Mouse (Mus musculus) kidney, adult 11 months (tissue): ENCODE data around the gene Rab8b.
"Not testable (repeated sequence)": the region's sequence is repeated elsewhere in the genome, so short reads cannot be mapped to it uniquely, and the experiment has no call there.

Experiments
- DNase-seq: peaks from one replicate; pipeline ENCODE4 v3.0.0; 2022

Gene Rab8b

DNA sequence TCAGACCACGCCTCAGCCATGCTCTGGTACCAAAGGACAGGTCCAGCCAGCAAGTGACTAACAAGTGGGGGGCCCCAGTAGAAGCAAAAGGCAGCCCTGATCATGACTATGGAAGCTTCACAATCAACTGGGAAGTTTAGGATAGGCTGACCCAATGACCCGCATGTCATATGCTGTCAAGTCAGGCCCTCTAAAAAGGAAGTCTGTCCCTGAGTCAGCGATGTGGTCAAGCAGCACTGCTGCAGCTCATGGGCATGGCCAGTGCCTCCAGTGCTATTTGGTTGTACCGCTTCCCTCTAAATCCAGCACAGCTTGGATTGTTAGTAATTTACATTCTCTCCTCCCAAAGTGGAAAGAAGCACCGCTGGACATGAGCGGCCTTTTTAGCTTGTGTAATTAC lies 32.7 kb downstream of the Rab8b start:
- no peak for DNase-seq

DNA sequence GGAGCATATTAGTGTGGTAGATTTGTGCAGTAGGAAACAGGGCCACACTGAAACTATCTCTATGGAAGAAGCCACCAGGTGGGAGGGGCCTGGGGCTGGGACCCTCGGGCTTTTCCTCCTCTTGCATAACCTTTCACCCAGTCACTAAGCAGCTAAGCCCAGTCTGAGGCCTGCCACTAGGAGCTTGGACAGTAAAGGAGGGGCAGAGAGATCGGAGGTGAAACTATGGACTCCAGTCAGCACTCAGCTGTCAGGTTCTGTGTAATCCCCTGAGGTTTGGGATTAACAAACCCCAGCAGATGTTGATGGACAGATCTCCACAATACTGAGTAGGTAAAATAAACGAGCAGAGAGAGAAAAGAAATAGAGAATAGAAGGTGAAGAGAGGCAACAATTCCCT lies 33.1 kb downstream of the Rab8b start:
- DNase-seq = no peak

DNA sequence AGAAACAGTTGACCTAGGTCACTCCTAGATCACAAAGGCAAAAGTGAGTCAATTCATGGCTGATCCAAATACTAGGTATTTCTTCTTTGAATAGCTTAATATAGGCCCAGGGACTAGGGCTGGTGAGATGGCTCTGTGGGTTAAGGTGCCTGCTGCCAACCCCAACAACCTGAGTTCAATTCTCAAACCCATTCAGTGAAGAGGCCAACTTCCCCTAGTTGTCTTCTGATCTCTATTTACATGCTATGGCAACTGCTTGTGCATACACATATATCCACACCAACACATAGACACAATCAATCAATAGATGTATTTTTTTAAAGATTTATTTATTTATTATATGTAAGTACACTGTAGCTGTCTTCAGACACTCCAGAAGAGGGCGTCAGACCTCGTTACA lies 34.9 kb downstream of the Rab8b start:
- no peak for DNase-seq

DNA sequence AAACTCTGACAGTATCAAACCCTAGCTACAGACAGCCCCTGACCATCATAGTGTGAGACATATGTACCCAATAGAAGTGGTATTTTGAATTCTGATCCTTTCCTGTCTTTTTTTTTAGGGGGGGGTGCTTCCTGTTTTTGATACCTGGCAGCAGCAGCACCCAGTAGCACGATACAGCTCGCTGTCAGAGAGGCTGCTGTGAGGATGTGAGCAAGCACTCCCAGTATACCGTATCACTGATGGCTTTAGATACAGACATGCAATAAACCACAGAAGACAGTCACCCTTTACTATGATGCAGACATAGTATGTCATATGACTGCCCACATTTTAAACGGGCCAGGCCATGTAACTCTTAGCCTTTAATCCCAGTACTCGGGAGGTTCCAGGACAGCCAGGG lies 36.0 kb downstream of the Rab8b start:
- no peak for DNase-seq

DNA sequence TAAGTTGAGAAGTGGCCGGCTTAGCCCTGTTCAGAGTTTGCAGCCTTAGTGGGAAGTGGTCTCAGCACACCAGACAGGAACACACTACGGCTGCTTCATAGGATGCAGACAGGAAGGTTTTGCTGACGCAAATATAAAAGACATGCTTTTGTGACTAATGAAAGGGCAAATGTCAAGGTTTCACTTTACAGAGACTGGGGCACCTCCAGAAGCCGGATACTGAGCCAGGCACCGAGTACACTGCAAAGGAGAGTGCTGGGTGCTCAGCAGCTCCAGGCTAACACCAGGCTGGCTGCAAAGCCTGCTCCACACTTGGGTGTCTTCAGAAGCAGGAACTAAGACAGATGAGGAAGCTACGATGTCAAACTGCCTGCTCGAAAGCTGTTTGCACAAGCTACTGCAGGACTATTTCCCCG lies 37.1 kb downstream of the Rab8b start:
- DNase-seq = no peak

DNA sequence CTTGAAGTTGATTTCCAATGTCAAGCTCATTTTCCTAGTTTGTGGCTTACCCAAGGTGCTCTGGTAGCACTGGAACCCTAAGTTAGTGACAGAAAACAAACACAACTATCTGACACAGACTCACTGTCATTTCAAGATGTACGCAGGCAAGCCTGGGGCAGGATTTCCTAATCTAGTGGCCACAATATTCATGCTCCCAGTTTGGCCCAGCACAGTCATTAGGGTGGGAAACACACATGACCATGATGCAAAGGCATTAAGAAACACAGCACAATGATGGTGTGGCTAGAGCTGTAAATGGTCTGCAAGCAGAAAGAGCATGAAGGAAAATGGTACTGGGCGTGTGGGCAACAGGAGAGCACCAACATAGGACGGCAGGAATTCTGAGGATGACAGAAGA lies 37.6 kb downstream of the Rab8b start:
- DNase-seq = no peak

DNA sequence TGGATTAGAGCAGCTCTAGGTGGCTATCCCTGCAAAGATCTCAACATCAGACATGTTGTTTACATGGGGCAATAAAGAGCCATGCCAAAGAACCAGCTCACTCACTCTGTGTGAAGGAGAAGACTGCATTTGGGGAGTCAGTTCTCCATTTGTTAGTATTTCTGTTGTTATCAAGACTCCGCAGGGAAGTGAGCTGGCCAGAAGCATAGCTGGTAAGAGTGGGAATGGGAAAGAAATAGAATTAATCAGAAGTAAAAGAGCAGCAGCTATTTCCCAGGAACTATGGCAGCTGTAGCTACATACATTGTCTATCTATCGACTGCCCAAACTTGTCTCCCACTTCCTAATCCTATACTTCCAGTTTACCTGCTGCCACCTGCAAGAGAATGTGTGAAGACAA lies 38.7 kb downstream of the Rab8b start:
- DNase-seq = no peak

DNA sequence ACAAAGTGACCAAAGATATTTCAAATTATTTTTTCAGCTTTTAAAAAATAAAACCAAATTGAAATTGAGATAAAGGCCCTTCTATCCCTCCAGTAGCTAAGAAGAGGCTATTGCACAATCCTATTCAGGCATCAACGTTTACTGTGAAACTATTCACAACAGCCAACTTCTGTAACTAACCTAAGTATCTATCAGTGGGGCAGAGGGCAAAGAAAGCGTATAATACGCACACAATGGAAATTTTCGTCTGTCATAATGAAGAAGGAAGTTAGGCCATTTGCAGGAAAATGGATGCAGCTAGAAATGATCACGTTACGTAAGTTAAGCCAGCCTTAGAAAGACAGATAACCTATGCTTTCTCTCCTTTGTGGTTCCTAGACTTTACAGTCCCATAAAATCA lies 40.0 kb downstream of the Rab8b start:
- DNase-seq = no peak

DNA sequence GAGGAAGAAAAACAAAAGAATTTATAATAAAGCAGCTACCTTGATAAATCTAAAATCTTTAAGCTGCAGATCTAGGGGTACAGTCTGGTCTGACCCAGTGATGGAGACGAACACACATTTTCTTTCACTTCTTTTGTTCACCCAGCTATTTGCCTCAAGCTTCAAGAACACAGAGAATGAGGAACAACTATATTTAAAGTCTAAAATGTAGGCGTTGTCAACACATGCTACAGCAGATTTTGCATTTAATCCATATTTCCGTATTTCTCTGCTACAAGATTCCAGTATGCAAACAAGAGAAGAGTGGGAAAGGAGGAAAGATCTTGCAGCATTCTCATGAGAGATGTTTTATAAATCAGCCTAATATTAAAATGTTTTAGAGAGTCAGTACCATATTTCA lies 40.6 kb downstream of the Rab8b start:
- DNase-seq = no peak

DNA sequence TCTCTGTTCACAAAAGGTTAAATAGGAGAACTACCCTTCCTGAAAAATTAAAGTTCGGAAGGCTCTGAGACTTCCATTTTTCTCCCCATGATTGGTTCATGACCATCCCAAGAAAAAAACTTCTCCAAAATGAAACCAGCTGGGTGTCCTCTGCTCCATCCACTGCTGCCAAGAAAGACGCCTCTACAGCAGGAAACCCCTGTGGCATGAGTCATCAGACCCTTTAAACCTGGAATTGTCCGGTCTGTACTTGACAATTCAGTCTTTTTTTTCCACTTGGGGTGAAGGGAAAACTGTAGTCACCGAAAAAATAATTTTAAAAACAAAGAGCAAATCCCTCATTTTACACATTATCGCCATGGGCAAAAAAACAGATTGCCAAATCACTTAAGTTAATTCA lies 42.9 kb downstream of the Rab8b start:
- peak; percentile 48 for DNase-seq

DNA sequence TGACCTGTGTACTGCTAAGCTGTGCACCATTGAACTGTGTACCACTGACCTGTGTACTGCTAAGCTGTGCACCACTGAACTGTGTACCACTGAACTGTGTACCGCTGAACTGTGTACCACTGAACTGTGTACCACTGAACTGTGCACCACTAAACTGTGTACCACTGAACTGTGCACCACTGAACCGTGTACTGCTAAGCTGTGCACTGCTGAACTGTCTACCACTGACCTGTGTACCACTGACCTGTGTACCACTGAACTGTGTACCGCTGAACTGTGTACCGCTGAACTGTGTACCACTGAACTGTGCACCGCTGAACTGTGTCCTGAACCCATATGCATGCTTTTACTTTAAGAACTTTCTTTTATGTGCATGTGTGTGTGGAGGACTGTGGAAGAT lies 45.2 kb downstream of the Rab8b start:
- DNase-seq = no peak

DNA sequence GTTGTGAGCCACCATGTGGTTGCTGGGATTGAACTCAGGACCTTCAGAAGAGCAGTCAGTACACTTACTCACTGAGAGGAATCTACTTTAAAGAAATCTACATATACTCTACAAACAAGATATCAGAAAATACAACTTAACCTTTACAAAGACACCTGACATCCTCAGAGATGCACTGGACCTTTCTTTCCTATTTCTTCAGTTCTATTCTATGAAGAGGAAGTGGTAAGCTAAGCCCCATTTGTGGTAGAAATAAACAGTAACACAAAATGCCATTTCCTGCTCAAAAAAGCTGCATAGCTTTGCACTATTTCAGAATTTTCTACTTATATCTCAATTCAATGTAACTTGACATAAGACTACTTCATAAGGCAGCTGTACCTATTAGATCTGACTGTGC lies 46.0 kb downstream of the Rab8b start:
- DNase-seq = no peak

DNA sequence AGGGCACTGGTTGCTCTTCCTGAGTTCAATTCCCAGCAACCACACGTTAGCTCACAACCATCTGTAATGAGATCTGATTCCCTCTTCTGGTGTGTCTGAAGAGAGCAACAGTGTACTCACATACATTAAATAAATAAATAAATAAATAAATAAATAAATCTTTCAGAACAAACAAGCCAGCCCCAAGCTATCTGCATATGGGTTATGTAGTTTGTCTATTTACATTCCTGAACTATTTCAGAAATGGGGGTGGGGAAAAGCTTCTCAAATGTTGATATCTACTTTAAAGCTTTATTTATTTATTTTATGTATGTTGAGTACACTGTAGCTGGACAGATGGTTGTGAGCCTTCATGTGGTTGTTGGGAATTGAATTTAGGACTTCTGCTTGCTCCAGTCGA lies 46.5 kb downstream of the Rab8b start:
- DNase-seq = not testable (repeated sequence)

DNA sequence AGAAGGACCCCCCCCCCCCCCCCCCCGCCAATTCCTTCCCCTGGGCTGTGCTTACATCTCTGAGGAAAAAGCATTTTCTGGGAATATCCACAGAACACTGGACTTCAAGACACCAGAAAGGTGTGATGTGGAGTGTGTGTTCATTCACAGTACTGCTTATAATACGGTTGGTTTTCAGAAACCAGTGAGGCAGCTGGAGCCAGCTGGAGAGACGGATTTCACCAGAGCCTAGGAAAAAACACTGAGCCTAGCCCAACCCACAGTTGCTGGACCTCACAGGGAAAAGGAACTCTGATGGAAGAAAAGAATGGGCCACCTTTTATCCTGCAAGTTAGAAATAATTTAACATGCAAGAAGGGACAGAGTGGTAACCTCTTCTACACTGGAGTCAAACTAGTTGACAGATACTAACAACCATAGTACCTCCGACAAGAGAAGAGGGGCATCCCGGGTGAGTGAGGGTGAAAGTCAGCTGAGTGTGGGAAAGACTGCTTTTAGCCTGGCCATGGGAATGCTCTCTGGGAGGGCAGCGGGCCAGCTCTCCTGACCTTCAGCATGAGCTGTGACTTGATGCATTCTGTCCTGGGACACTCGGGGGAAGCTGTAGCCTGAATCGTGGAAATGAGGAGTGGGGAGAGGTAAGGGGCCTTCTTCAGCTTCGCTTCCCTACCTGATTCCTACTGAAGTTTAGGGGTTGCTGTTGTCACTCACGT lies 47.3 kb downstream of the Rab8b start:
- DNase-seq = peak; percentile 28

DNA sequence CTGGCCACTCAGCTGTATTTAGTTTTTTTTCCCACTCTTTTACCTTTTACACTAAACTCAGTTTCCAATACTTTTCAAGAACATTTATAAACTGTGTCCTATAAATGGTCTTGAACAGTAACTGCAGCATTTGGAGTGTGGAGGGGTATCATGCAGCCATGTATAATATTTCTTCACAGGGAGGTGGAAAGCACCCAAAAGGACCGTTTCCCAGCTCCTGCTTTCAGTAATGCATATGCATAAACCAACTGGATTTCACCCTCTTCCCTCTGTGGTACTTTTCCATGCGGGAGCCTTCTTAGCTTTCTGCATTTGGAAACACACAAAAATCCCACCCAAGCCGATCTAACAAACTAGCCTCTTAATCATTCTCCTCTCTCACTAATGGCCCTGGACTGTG lies 54.8 kb downstream of the Rab8b start:
- no peak for DNase-seq

DNA sequence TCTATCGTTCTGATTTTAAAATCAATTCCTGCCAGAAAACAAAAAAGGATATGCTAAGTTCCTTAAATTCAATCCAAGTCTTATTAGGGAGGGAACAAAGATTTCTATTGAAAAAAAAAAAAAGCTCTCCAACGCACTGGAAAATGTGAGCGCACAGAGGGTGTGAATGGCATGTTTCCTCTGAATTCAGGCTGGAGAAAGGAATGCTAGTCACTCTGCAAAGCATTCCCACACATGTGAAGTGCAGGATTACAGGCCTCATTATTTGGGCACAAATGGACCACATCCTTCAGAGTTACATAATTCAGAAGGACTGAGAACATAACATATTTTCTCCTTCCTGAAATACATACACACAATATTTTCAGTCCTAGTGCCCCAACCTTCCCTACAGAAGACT lies 56.0 kb downstream of the Rab8b start:
- DNase-seq = no peak

DNA sequence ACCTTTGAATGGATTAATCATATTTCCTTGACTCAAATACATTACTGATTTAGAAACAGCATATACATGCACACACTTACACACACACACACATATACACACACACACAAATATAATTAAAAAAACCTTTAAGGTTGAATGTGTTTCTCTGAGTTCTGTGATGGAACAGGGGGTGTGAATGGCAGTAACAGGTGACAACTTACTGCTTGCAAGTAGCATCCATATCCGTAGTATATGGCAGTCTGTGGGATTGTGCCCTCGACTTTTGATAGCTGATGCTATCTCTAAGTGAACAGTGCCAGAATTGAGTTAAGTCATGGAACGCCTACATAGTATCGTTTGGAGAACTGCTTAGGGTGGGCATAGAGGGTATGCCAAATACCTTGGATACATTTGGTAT lies 57.3 kb downstream of the Rab8b start:
- no peak for DNase-seq

DNA sequence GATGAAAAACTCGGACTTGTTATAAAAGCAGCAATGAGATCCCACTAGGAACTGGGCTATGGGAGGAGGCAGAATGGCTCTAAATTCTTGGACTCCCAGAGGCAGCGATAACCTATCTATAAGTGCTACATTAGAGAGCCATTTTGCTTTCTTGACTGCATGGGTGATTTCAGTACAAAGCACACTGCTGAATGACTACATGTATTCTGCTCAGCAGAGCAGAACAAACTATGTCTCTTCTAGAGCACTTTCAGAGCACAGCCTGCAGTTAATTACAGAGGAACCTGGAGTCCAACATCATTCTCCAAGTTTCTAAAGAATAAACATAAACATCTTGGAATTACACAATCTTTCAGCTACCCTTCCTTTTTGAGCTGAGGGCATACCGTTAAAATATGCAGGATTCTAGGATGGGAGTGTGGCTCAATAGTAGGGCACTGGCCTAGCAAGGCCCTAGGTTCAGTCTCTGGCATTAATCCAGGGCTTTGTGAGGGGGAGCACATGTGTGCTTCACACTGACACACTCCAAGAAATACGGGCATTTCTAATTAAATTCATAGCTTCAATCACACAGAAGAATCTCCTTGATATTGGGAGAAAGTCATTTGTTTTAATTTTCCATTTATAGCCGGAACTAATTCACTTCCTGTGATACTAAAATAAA lies 58.3 kb downstream of the Rab8b start:
- no peak for DNase-seq

DNA sequence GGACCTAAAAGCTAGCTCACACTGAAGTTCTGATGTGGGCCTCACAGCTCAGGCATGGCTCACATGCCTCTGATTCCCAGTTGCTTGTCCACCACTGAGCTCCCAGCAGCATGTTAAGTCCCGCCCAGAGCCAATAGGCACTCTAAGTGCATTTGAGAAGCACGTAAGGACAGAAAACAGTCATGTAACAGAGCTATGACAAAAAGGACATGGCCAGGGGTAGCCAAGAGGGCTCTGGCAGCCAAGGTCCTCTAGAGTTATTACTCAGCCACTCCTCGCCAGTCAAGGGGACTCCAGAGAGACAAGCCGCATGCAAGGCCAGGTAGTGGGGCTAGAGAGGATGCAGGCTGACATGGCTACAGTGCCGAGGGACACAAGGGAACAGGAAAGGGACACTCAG lies 60.0 kb downstream of the Rab8b start:
- no peak for DNase-seq

DNA sequence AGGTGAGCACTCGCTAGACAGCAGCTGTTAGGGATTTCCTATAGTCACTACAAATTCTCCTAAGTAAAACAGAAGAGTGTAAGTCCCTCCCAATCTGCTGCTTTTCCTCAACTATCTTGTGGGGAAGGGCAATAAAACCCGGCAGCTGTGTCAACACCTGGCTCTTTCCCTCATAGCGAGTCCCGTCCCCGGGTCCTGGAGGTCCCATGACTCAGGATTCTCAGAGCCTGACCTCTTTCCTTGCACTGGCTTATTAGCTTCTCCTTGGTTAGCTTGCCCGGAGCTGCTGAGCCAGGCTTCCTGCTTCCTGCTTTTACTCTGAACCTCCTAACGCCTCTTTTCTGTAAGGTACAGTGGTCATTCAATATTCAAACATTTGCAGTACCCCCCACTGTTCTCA lies 63.6 kb downstream of the Rab8b start:
- no peak for DNase-seq

DNA sequence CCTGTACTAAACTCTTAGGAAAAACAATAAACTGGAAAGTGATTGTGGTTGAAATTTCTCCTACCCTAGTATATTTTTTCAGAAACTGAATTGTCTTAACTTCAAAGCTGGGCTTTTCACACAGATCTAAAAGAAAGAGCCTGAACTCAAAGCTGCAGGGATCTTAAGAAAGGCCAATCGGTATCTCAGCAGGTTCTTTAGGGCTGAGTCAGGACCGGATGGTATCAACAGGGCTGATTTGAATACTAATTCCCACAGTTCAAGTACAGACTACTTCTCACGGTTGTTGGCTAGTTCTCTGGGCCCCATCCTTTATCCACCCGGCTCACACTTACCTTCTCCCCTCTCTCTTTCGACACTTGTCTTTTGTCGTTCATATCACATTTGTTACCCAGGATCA lies 66.9 kb downstream of the Rab8b start:
- no peak for DNase-seq

DNA sequence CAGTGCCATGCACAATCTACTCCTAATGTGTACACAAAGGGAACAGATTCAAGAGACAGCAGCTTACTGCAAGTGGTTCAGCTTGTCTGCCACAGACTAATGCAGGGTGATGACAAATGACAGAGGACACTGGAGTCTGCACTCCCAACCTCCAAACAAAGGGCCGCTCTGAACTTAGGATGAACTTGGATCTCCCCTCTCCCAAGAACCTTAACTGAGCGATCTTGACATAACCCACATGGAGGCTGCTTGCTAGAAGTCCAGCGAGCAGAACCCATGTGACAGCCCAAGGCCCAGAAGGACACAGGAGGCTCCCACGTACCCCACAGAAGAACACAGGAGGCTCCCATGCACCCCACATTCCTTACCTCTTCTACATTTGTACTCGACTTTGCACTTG lies 68.5 kb downstream of the Rab8b start:
- DNase-seq = no peak

DNA sequence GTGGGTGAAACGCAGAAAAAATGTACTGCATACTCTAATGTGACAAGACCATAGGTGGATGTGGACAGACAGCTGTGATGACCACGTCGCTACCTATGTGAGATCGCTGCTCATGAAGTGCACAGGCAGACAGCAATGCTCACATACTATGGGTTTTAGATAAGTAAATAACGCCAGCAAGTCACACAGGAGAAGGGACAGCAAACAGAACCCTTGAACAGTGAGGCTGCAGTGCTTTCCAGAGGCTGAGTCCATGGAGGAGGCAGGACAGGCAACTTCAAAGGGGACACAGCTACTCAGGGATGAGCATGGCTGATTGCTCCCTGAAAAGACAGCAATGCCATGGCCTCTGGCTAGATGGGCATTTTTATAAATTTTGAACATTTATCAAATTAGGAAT lies 72.7 kb downstream of the Rab8b start:
- DNase-seq = no peak

DNA sequence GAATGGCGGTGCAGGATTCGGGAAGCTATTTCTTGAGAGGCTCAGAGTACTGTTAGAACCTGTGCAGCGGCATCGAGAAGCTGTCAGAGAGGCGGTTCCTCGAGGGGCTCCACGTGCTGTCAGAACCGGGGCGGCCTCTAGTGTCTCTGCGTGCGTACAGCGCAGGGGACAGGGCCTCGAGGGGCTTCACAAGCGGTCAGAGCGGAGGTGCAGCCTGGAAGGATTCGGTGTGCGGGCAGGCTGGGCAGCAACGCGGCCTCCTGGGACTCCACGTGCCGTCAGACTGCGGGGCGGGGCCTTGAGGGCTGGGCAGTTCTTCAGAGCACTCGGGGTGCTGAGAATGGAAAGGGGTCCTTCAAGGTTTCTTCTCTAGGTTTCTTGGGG lies 84.4 kb downstream of the Rab8b start:
- no peak for DNase-seq
